Mouse (Mus musculus) hindbrain, embryonic 14.5 days (tissue): ENCODE measurements around the gene Lmf1. TPM values are rescaled to one million over a fixed set of nuclear protein-coding genes. Genes with fewer than 3 reads are reported as not detected.

Experiments used
- ATAC-seq: fragments of 200-750 bp; cut with Nextera tagmentation; 2 replicates; pipeline ENCODE4 v1.8.0; 2017; ENCODE audit warnings: moderate number of reproducible peaks, mild to moderate bottlenecking, moderate TSS enrichment, moderate library complexity; ENCODE audit not compliant: low FRiP score
- DNase-seq: peaks from one replicate; pipeline ENCODE4 v3.0.0-alpha.2; 2015; ENCODE audit warnings: low spot score
- H3K27ac ChIP-seq: fragments of 300-500 bp; sonication (generic); 2 replicates; pipeline ENCODE4 v1.5.1; 2014; ENCODE audit warnings: mild to moderate bottlenecking, moderate library complexity
- H3K27me3 ChIP-seq: fragments of 300-500 bp; sonication (generic); 2 replicates; pipeline ENCODE4 v1.6.1; 2014; ENCODE audit warnings: mild to moderate bottlenecking, low read length, mixed read lengths; ENCODE audit not compliant: control insufficient read depth, insufficient read depth
- H3K36me3 ChIP-seq: fragments of 300-500 bp; sonication (generic); replicated peaks from 2 replicates; pipeline ENCODE4 v1.6.1; 2014; ENCODE audit not compliant: control insufficient read depth, insufficient read depth
- H3K4me1 ChIP-seq: fragments of 300-500 bp; sonication (generic); replicated peaks from 2 replicates; pipeline ENCODE4 v1.6.1; 2014; ENCODE audit warnings: antibody characterized with exemption, low read length, mixed read lengths; ENCODE audit not compliant: control insufficient read depth, insufficient read depth
- H3K4me2 ChIP-seq: fragments of 300-500 bp; sonication (generic); replicated peaks from 2 replicates; pipeline ENCODE4 v1.6.1; 2014; ENCODE audit warnings: mild to moderate bottlenecking, moderate library complexity
- H3K4me3 ChIP-seq: fragments of 300-500 bp; sonication (generic); replicated peaks from 2 replicates; pipeline ENCODE4 v1.5.1; 2014; ENCODE audit warnings: mild to moderate bottlenecking, low read length
- H3K9ac ChIP-seq: fragments of 300-500 bp; sonication (generic); 2 replicates; pipeline ENCODE4 v1.6.1; 2014
- H3K9me3 ChIP-seq: fragments of 300-500 bp; sonication (generic); 2 replicates; pipeline ENCODE4 v1.6.1; 2016; ENCODE audit warnings: low read length; ENCODE audit not compliant: control insufficient read depth
- WGBS: fragments of 180-500 bp; shearing (Covaris S2); extraction: QIAGEN DNeasy Blood & Tissue Kit; methylation state at CpG from one replicate; pipeline ENCODE4 v1.1.7; 2014; 5-methylcytosine and 5-hydroxymethylcytosine counted together
- polyA plus RNA-seq: library from polyadenylated mRNA; unstranded; fragments of >200 nt; fragmentation: Nextera tagmentation; extraction: Ambion mirVana; gene quantifications from 2 replicates; pipeline ENCODE4 v1.2.1, GENCODE M21; 2014

Lmf1 gene
- polyA plus RNA-seq, 1 experiment from 2014 or later: 24.9 TPM

GRCm38 (mm10) chr17:25688922-25689321 is 110.0 kb downstream of the Lmf1 start:
- no peaks in the 10 kb centered on the region for H3K36me3 ChIP-seq
- no peak overlapping the region for H3K27ac ChIP-seq
- H3K9ac ChIP-seq: no peak overlapping the region
- no peak overlapping the region for H3K4me3 ChIP-seq
- ATAC-seq (no peak), DNase-seq (no peak)
- no peak overlapping the region for H3K4me2 ChIP-seq
- no peaks in the 10 kb centered on the region for H3K4me1 ChIP-seq
- H3K27me3 ChIP-seq: no peaks in the 10 kb centered on the region; the same call in 1 of the 2 replicates
- 81% methylated on average over 4 of the region's 4 CpGs for WGBS
- no peaks in the 10 kb centered on the region for H3K9me3 ChIP-seq

- Histone ChIP-seq H3K4me1 (no peaks in the 10 kb centered on the region), H3K27ac (no peak overlapping the region), H3K4me2 (no peak overlapping the region), H3K27me3 (0 out of 2 replicates have a peak, but pooled peaks cover 5% of the 10 kb centered on the region), H3K4me3 (no peak overlapping the region), H3K9ac (no peak overlapping the region), H3K9me3 (no peaks in the 10 kb centered on the region), H3K36me3 (no peaks in the 10 kb centered on the region)
- no peak for ATAC-seq
- no peak for DNase-seq
- 48% methylated on average over 1 of the region's 1 CpGs for WGBS
Observed at GRCm38 (mm10) chr17:25696263-25696662, 117.4 kb downstream of the Lmf1 start.

- Histone ChIP-seq H3K4me1 (no peaks in the 10 kb centered on the region), H3K9me3 (no peaks in the 10 kb centered on the region), H3K4me3 (no peak overlapping the region), H3K27me3 (0 out of 2 replicates have a peak, but pooled peaks cover 5% of the 10 kb centered on the region), H3K9ac (no peak overlapping the region), H3K27ac (no peak overlapping the region), H3K4me2 (no peak overlapping the region), H3K36me3 (no peaks in the 10 kb centered on the region)
- DNase-seq: peak; percentile 92
- no peak for ATAC-seq
- 9% methylated on average over 7 of the region's 7 CpGs for WGBS
Observed at GRCm38 (mm10) chr17:25698446-25698845, 119.6 kb downstream of the Lmf1 start.

- H3K4me2 ChIP-seq: no peak overlapping the region
- WGBS: 59% methylated on average over 9 of the region's 9 CpGs
- H3K9me3 ChIP-seq: no peaks in the 10 kb centered on the region
- ATAC-seq (no peak), DNase-seq (no peak)
- no peak overlapping the region for H3K4me3 ChIP-seq
- 0 out of 2 replicates have a peak, but pooled peaks cover 5% of the 10 kb centered on the region for H3K27me3 ChIP-seq
- H3K36me3 ChIP-seq: no peaks in the 10 kb centered on the region
- no peaks in the 10 kb centered on the region for H3K4me1 ChIP-seq
- no peak overlapping the region for H3K27ac ChIP-seq
- no peak overlapping the region for H3K9ac ChIP-seq
Observed at GRCm38 (mm10) chr17:25700863-25701496, 122.1 kb downstream of the Lmf1 start.

- no peak for DNase-seq
- no peak for ATAC-seq
Observed at GRCm38 (mm10) chr17:25709994-25710393, 131.1 kb downstream of the Lmf1 start.

GRCm38 (mm10) chr17:25711136-25711535 is 132.3 kb downstream of the Lmf1 start:
- Histone ChIP-seq H3K4me1 (no peaks in the 10 kb centered on the region), H3K36me3 (no peaks in the 10 kb centered on the region), H3K27ac (no peak overlapping the region), H3K9me3 (no peaks in the 10 kb centered on the region), H3K4me2 (no peak overlapping the region), H3K9ac (no peak overlapping the region), H3K27me3 (no peaks in the 10 kb centered on the region; the same call in 1 of the 2 replicates), H3K4me3 (no peak overlapping the region)
- WGBS: 88% methylated on average over 4 of the region's 4 CpGs
- ATAC-seq: no peak
- DNase-seq: no peak

More at GRCm38 (mm10) chr17:25709994-25710393, 131.1 kb downstream of the Lmf1 start:
- 95% methylated on average over 2 of the region's 2 CpGs for WGBS
- no peak overlapping the region for H3K4me2 ChIP-seq
- no peak overlapping the region for H3K9ac ChIP-seq
- no peak overlapping the region for H3K27ac ChIP-seq
- H3K4me1 ChIP-seq: no peaks in the 10 kb centered on the region
- no peak overlapping the region for H3K4me3 ChIP-seq
- no peaks in the 10 kb centered on the region for H3K36me3 ChIP-seq
- H3K27me3 ChIP-seq: no peaks in the 10 kb centered on the region
- no peaks in the 10 kb centered on the region for H3K9me3 ChIP-seq

Other genes starting within 250 kb of the Lmf1 start
- gene Tpsab1, start 233.5 kb upstream of the Lmf1 start, polyA plus RNA-seq: not detected in 2 replicates
- 0.36 TPM in 1 of 2 replicates, not detected in the other for gene Tpsb2, start 212.8 kb upstream of the Lmf1 start, polyA plus RNA-seq
- gene Tpsg1, start 209.8 kb upstream of the Lmf1 start, polyA plus RNA-seq: 1.2 TPM in 1 of 2 replicates, not detected in the other
- 10.6 and 14.1 TPM in 2 replicates for gene Cacna1h, start 145.3 kb upstream of the Lmf1 start, polyA plus RNA-seq
- gene Tekt4, start 124.5 kb upstream of the Lmf1 start, polyA plus RNA-seq: 1.2 and 2.4 TPM in 2 replicates
- gene Sstr5, start 81.8 kb upstream of the Lmf1 start, polyA plus RNA-seq: 0.47 and 0.76 TPM in 2 replicates
- gene Sox8, start 8.4 kb upstream of the Lmf1 start, polyA plus RNA-seq: 18.5 and 20.1 TPM in 2 replicates
- 8.1 and 10.0 TPM in 2 replicates for gene Gng13, start 138.1 kb downstream of the Lmf1 start, polyA plus RNA-seq
- 3.4 and 3.6 TPM in 2 replicates for gene Chtf18, start 148.3 kb downstream of the Lmf1 start, polyA plus RNA-seq
- gene Rpusd1, start 148.6 kb downstream of the Lmf1 start, polyA plus RNA-seq: 21.8 and 22.8 TPM in 2 replicates
- gene Mslnl, start 157.0 kb downstream of the Lmf1 start, polyA plus RNA-seq: not detected in 2 replicates
- not detected in 2 replicates for gene Msln, start 175.3 kb downstream of the Lmf1 start, polyA plus RNA-seq
- 28.7 and 29.1 TPM in 2 replicates for gene Narfl, start 194.7 kb downstream of the Lmf1 start, polyA plus RNA-seq
- 116 and 138 TPM in 2 replicates for gene Haghl, start 206.6 kb downstream of the Lmf1 start, polyA plus RNA-seq
- 0.41 TPM in 1 of 2 replicates, not detected in the other for gene Ccdc78, start 207.5 kb downstream of the Lmf1 start, polyA plus RNA-seq
- gene Fam173a, start 213.8 kb downstream of the Lmf1 start, polyA plus RNA-seq: 77.6 and 91.6 TPM in 2 replicates
- gene AC134908.4, start 216.6 kb downstream of the Lmf1 start, polyA plus RNA-seq: not detected in 2 replicates
- gene Metrn, start 218.1 kb downstream of the Lmf1 start, polyA plus RNA-seq: 11.8 and 15.1 TPM in 2 replicates
- gene Fbxl16, start 230.0 kb downstream of the Lmf1 start, polyA plus RNA-seq: 31.7 and 35.0 TPM in 2 replicates
- 29.9 and 32.1 TPM in 2 replicates for gene Wdr24, start 244.5 kb downstream of the Lmf1 start, polyA plus RNA-seq
- gene Jmjd8, start 249.8 kb downstream of the Lmf1 start, polyA plus RNA-seq: 39.3 and 42.1 TPM in 2 replicates